Comparison of ENCODE assay signal across 8 mouse cellular contexts in the genomic region with DNA sequence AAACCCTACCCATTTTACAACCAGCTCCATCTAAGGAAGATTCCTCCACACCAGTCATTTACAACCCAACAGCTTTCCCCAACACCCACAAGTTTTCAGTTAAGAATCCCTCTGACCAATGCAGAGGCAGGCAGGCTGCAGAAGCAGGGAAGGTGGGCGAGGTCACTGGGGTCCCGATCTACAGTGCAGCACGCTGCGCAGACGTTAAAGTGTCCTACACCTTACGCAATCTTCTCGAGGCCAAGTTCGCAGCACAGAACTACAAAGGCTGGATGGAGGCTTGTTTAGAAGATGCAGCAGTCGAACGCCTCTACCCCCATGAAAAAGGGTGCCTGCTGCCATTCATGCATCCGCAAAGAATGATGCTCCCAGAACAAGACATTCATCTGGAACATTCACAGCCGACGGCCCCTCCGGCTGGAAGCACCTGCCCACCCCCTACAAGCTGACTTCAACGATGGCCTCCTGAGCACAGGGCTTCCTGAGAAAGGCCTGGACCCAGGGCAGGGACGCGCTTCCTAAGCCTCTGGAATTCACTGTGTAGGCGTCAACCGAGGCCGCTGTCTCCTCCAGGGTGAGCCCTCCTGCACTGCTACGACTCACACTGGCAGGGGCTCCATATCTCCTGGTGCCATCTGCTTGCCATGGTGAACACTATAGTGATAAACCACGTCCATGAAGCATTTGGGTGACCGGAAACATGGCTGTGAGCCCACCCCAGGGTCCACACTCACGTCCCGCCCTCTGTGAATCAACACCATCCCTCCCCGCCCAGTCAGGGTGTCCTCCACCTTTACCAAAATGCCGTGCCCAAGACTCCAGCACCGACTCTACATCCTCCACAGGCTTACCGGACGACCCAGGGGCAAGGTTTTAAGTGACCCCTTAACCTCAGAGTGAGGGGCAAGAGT. TPM values are rescaled to one million over a fixed set of nuclear protein-coding genes. Genes with fewer than 3 reads are reported as not detected.
DNase-seq lines count a peak whose midpoint lies in the region; ATAC-seq and TF ChIP-seq lines count a peak whose summit lies in the region.

No protein-coding gene starts in this region.

- H3K36me3 ChIP-seq in limb, embryonic 14.5 days (ENCODE audit: control insufficient read depth, insufficient read depth, low read length) = 0 out of 2 replicates have a peak, but pooled peaks cover 2% of the 10 kb centered on the region
- H3K36me3 ChIP-seq in neural tube, embryonic 13.5 days = no peaks in the 10 kb centered on the region

- peak overlapping the region; percentile 57; the same call in 1 of the 2 replicates for H3K9ac ChIP-seq in limb, embryonic 14.5 days (ENCODE audit: low read depth, low read length, severe bottlenecking)
- H3K9ac ChIP-seq in neural tube, embryonic 13.5 days = peak overlapping the region; percentile 59

- peak overlapping the region; percentile 39 for H3K4me3 ChIP-seq in left cerebral cortex, adult 2 months
- H3K4me3 ChIP-seq in limb, embryonic 14.5 days (replicated peaks; ENCODE audit: low read length) = peak overlapping the region; percentile 39
- 0 out of 2 replicates have a peak overlapping the region, but pooled peaks have one; percentile 34 for H3K4me3 ChIP-seq in neural tube, embryonic 13.5 days

- H3K9me3 ChIP-seq in limb, embryonic 14.5 days (ENCODE audit: control insufficient read depth, low read length) = no peaks in the 10 kb centered on the region
- H3K9me3 ChIP-seq in neural tube, embryonic 13.5 days = no peaks in the 10 kb centered on the region

- WGBS in limb, embryonic 14.5 days = 81% methylated on average over 30 of the region's 30 CpGs
- 77% methylated on average over 30 of the region's 30 CpGs for WGBS in neural tube, embryonic 13.5 days

- H3K4me1 ChIP-seq in limb, embryonic 14.5 days (ENCODE audit: control insufficient read depth, insufficient read depth, low read length) = peaks cover 67% of the 10 kb centered on the region
- peaks cover 79% of the 10 kb centered on the region for H3K4me1 ChIP-seq in neural tube, embryonic 13.5 days (replicated peaks)

- no peak for ATAC-seq in limb, embryonic 14.5 days (ENCODE audit: low FRiP score, low read depth)
- no peak for ATAC-seq in neural tube, embryonic 13.5 days (ENCODE audit: low read depth)

- no peak for TF ChIP-seq CTCF in left cerebral cortex, adult 2 months (IDR thresholded peaks at IDR 0.05)

- peak overlapping the region; percentile 70 for H3K4me2 ChIP-seq in limb, embryonic 14.5 days (replicated peaks; ENCODE audit: low read depth, low read length, severe bottlenecking)
- H3K4me2 ChIP-seq in neural tube, embryonic 13.5 days = peak overlapping the region; percentile 62

- intact Hi-C loops in left cerebral cortex, adult 2 months (cut with DNase I) = no loop called here
- intact Hi-C loops in heart, postnatal 10 days (cut with DNase I) = no loop called here
- intact Hi-C loops in left cerebral cortex, postnatal 14 days (cut with DNase I) = no loop called here

- DNase-seq in left cerebral cortex, adult 2 months (ENCODE audit: extremely low spot score in 1 of 2, low spot score in 2 of 2) = no peak
- DNase-seq in left cerebral cortex, adult 9 months (ENCODE audit: low spot score in 2 of 2) = no peak
- DNase-seq in cerebellum, adult 8-10 months = peak; percentile 42
- peak; percentile 59 to 63 for DNase-seq in heart, postnatal 10 days
- DNase-seq in limb, embryonic 14.5 days (ENCODE audit: low spot score) = no peak
- no peak for DNase-seq in layer of hippocampus, postnatal 14 days (ENCODE audit: low spot score in 2 of 2)
- no peak for DNase-seq in left cerebral cortex, postnatal 14 days (ENCODE audit: low spot score in 2 of 2)

- TF ChIP-seq POLR2A in limb, embryonic 14.5 days (IDR thresholded peaks at IDR 0.05; ENCODE audit: borderline replicate concordance, extremely low read depth, insufficient read depth, insufficient read length) = no peak

- H3K27me3 ChIP-seq in limb, embryonic 14.5 days (ENCODE audit: control insufficient read depth, insufficient read depth, low read length) = no peaks in the 10 kb centered on the region
- H3K27me3 ChIP-seq in neural tube, embryonic 13.5 days = no peaks in the 10 kb centered on the region

- peak overlapping the region; percentile 99 for H3K27ac ChIP-seq in left cerebral cortex, adult 2 months
- peak overlapping the region; percentile 97; the same call in 1 of the 2 replicates for H3K27ac ChIP-seq in limb, embryonic 14.5 days (replicated peaks; ENCODE audit: low read depth, low read length)
- peak overlapping the region; percentile 98 for H3K27ac ChIP-seq in neural tube, embryonic 13.5 days (replicated peaks)

RNA-seq across cellular contexts. Expression of gene Frmd8, which starts 31.0 kb away (rescaled TPM):
- total RNA-seq in left cerebral cortex, adult 2 months (2021) = 10 to 100 TPM; 10.1 to 13.4 TPM
- total RNA-seq in heart, postnatal 10 days (2021) = 10 to 100 TPM; 19.0 to 20.5 TPM
- 22.7 and 30.1 TPM in 2 replicates for polyA plus RNA-seq in limb, embryonic 14.5 days (2012; rRNA removed)
- 22.6 and 22.7 TPM in 2 replicates for polyA plus RNA-seq in limb, embryonic 14.5 days (2014; fragmentation: Nextera tagmentation; extraction: Ambion mirVana)
- polyA plus RNA-seq in neural tube, embryonic 13.5 days (2015; fragmentation: Nextera tagmentation; extraction: Ambion mirVana) = 21.1 and 23.3 TPM in 2 replicates
- total RNA-seq in layer of hippocampus, postnatal 14 days (2021) = 10 to 100 TPM; 19.8 to 20.1 TPM
- 10 to 100 TPM; 11.1 to 12.1 TPM for total RNA-seq in left cerebral cortex, postnatal 14 days (2021)

RNA-seq across cellular contexts. Expression of gene Slc25a45, which starts 33.6 kb away (rescaled TPM):
- total RNA-seq in left cerebral cortex, adult 2 months (2021) = 1 to 10 TPM; 2.5 to 2.7 TPM
- 1 to 10 TPM; 4.6 to 5.9 TPM for total RNA-seq in heart, postnatal 10 days (2021)
- polyA plus RNA-seq in limb, embryonic 14.5 days (2012; rRNA removed) = 6.2 and 6.3 TPM in 2 replicates
- 2.5 and 3.0 TPM in 2 replicates for polyA plus RNA-seq in limb, embryonic 14.5 days (2014; fragmentation: Nextera tagmentation; extraction: Ambion mirVana)
- polyA plus RNA-seq in neural tube, embryonic 13.5 days (2015; fragmentation: Nextera tagmentation; extraction: Ambion mirVana) = 1.6 and 2.3 TPM in 2 replicates
- 1 to 10 TPM; 3.6 to 3.7 TPM for total RNA-seq in layer of hippocampus, postnatal 14 days (2021)
- total RNA-seq in left cerebral cortex, postnatal 14 days (2021) = 1 to 10 TPM; 2.8 to 3.0 TPM

RNA-seq across cellular contexts. Expression of gene Tigd3, which starts 49.9 kb away (rescaled TPM):
- 1 to 10 TPM; 4.3 to 4.7 TPM for total RNA-seq in left cerebral cortex, adult 2 months (2021)
- 1 to 10 TPM; 1.1 to 1.2 TPM for total RNA-seq in heart, postnatal 10 days (2021)
- polyA plus RNA-seq in limb, embryonic 14.5 days (2012; rRNA removed) = 4.8 TPM in 2 replicates
- 1.7 and 2.0 TPM in 2 replicates for polyA plus RNA-seq in limb, embryonic 14.5 days (2014; fragmentation: Nextera tagmentation; extraction: Ambion mirVana)
- polyA plus RNA-seq in neural tube, embryonic 13.5 days (2015; fragmentation: Nextera tagmentation; extraction: Ambion mirVana) = 11.1 and 11.4 TPM in 2 replicates
- 1 to 10 TPM; 3.4 to 4.2 TPM for total RNA-seq in layer of hippocampus, postnatal 14 days (2021)
- total RNA-seq in left cerebral cortex, postnatal 14 days (2021) = 1 to 10 TPM; 5.6 to 5.9 TPM

Comparison
In these comparisons a context has a peak if more than half of its experiments do, and no peak if none do; other contexts are left out.
1. DNase-seq: peak in cerebellum, adult 8-10 months (single experiment) and heart, postnatal 10 days (2 of 2); none in left cerebral cortex, adult 2 months (0 of 2), left cerebral cortex, adult 9 months (0 of 2), limb, embryonic 14.5 days (single experiment), layer of hippocampus, postnatal 14 days (0 of 2) and left cerebral cortex, postnatal 14 days (0 of 2).
2. Peak in every context shown above with its lines, with median percentiles within 50 percentile points of each other: H3K27ac ChIP-seq and H3K4me3 ChIP-seq.